Mouse (Mus musculus): ENCODE data around the gene Ptprm. TPM values are rescaled to one million over a fixed set of nuclear protein-coding genes. Genes with fewer than 3 reads are reported as not detected.
A peak's percentile ranks its signal among the peaks of the same experiment; 100 is the strongest.

The Ptprm gene
- polyA plus RNA-seq, 1 experiment from 2014 or later, result 8.0 TPM

DNA sequence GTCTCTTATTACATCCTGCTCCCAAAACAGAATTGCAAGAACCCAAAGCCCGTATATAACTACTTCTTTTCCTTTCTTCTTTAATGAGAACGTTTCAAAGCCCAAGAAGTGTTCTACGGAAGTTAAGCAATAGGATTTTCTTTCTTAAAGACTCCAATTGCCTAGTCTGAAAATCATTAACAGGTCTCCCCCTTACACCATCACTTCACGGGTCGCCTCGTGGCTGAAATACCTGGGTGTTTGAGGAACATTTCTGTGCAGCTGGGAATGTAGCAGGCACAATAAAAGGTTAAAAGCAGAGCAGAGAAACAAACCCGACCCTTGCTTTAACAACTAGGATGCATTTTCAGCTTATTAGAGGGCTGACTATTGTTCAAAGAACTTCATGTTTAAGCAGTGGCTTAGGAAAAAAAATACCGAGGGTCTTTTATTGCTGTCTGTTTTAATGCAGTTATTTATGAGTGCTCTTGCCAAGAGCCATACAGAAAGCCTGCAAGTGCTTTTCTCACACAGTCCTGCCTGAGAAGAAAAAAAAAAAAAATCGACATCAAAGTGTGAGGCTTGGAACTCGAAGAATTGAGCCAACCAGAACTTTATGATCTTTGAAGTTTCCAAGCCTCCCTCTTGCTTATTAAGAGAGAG is 657.6 kb downstream of the Ptprm start:
- no peaks in the 10 kb centered on the region for H3K27me3 ChIP-seq (replicated peaks; ENCODE audit: control insufficient read depth, insufficient read depth, low read length)
- no peak overlapping the region for H3K4me2 ChIP-seq (ENCODE audit: low read length)
- DNase-seq (ENCODE audit: low spot score) (peak; percentile 42), ATAC-seq (no peak)
- WGBS, result 9% methylated on average over 10 of the region's 10 CpGs
- H3K27ac ChIP-seq (ENCODE audit: low read depth, low read length), result no peak overlapping the region
- no peaks in the 10 kb centered on the region for H3K36me3 ChIP-seq (ENCODE audit: control insufficient read depth, insufficient read depth, low read length)
- no peak overlapping the region for H3K9ac ChIP-seq (ENCODE audit: low read length)
- H3K4me3 ChIP-seq (ENCODE audit: low read depth, low read length), result no peak overlapping the region
- H3K4me1 ChIP-seq (ENCODE audit: control insufficient read depth, insufficient read depth, low read length), result peaks cover 22% of the 10 kb centered on the region
- H3K9me3 ChIP-seq (replicated peaks; ENCODE audit: control insufficient read depth, low read length), result no peaks in the 10 kb centered on the region

DNA sequence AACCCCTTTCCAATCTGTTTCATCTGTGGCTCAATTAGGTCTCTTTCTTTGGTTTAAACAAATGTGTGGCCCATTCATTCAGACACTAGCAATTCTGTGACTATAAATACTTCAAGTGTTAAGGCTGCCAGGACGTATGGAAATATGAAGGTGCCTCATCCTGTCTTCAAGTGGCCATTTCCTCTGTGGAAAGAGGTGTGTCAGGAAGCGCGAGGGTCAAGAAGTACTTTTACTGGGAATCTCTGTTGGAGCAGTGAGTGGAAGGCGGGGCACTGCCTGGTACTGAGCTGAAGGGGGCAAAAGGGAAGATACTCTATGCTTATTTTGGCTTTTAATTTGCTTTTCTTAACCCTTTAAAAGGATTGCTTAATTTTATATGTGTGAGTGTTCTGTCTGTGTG is 659.9 kb downstream of the Ptprm start:
- H3K4me3 ChIP-seq (ENCODE audit: low read depth, low read length), result no peak overlapping the region
- WGBS, result 62% methylated on average over 4 of the region's 4 CpGs
- DNase-seq (ENCODE audit: low spot score) (no peak), ATAC-seq (peak; percentile 25; the same call in 1 of the 2 replicates)
- no peaks in the 10 kb centered on the region for H3K9me3 ChIP-seq (replicated peaks; ENCODE audit: control insufficient read depth, low read length)
- no peak overlapping the region for H3K27ac ChIP-seq (ENCODE audit: low read depth, low read length)
- peak overlapping the region; percentile 12; the same call in 1 of the 2 replicates for H3K4me2 ChIP-seq (ENCODE audit: low read length)
- no peaks in the 10 kb centered on the region for H3K36me3 ChIP-seq (ENCODE audit: control insufficient read depth, insufficient read depth, low read length)
- H3K27me3 ChIP-seq (replicated peaks; ENCODE audit: control insufficient read depth, insufficient read depth, low read length), result no peaks in the 10 kb centered on the region
- H3K9ac ChIP-seq (ENCODE audit: low read length), result no peak overlapping the region
- H3K4me1 ChIP-seq (ENCODE audit: control insufficient read depth, insufficient read depth, low read length), result peaks cover 22% of the 10 kb centered on the region

DNA sequence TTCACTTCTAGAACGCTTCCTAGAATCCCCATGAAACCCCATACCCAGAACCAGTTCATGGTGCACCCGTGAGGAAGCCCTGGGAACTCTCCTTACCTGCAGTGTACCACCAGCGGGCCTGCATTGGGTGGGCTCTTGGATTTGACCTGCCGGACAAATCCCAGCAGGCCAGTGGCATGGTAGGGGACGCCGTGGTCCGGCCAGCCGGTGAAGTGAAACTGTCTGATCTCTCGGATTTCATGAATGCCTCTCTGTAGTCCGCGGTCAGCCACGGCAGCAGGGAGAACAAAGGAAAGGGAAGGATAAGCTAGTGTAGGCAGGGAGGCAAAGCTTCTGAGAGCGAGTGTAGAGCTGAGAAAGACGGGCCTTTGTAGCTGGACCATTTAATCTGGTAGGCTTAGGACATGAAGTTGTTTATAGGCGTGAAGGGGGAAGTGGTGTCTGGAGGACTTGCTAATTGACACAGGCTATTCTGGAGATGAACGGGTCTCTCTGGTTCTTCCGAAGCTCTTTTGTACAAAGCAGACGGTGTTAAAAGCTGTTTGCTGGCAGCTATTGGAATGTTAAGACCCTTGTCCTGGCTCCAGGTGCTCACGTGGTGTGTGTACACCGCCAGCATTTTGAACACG is 660.5 kb downstream of the Ptprm start:
- no peaks in the 10 kb centered on the region for H3K9me3 ChIP-seq (replicated peaks; ENCODE audit: control insufficient read depth, low read length)
- peak overlapping the region; percentile 12; the same call in 1 of the 2 replicates for H3K4me2 ChIP-seq (ENCODE audit: low read length)
- H3K4me3 ChIP-seq (ENCODE audit: low read depth, low read length), result no peak overlapping the region
- DNase-seq (ENCODE audit: low spot score) (peak; percentile 70), ATAC-seq (peak; percentile 64)
- peaks cover 22% of the 10 kb centered on the region for H3K4me1 ChIP-seq (ENCODE audit: control insufficient read depth, insufficient read depth, low read length)
- no peak overlapping the region for H3K9ac ChIP-seq (ENCODE audit: low read length)
- 12% methylated on average over 21 of the region's 21 CpGs for WGBS
- H3K27me3 ChIP-seq (replicated peaks; ENCODE audit: control insufficient read depth, insufficient read depth, low read length), result no peaks in the 10 kb centered on the region
- H3K36me3 ChIP-seq (ENCODE audit: control insufficient read depth, insufficient read depth, low read length), result no peaks in the 10 kb centered on the region
- no peak overlapping the region; the same call in 1 of the 2 replicates for H3K27ac ChIP-seq (ENCODE audit: low read depth, low read length)

DNA sequence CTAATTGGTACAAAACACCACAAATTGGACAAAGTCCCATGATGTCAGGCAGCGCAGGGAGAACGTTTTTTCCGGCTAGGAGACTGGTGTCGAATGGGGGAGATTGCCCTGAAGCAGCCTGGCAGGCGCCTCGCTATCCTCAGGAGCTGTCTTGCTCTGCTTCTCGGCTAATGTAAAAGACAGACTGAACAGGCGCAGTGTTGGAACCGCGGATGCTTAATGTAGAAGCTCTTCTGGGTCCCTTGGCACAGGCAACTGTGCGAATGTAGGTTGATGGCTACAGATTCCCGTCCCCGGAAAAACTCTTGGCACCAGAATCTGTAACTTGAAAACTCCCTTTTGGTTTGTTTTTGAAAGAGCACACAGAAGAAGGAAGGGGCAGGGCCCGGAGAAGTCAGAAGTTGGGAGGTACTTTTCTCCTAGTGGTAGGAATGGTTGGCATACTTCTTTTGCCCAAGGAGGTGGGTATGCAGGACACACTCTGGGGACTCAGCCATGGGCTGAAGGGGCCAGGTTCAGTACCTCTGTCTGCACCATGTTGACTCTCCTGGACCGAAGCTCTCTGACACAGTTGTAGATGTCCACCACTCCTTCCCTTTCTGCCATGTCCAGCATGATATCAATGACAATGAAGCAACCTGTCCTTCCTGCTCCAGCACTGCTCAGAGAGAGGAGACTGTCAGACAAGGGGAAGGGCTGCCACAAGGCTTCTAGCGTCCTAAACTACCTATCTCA is 661.1 kb downstream of the Ptprm start:
- Histone ChIP-seq H3K4me2 (ENCODE audit: low read length) (peak overlapping the region; percentile 12; the same call in 1 of the 2 replicates), H3K9ac (ENCODE audit: low read length) (no peak overlapping the region), H3K4me1 (ENCODE audit: control insufficient read depth, insufficient read depth, low read length) (peaks cover 23% of the 10 kb centered on the region), H3K36me3 (ENCODE audit: control insufficient read depth, insufficient read depth, low read length) (no peaks in the 10 kb centered on the region), H3K27ac (ENCODE audit: low read depth, low read length) (no peak overlapping the region; the same call in 1 of the 2 replicates), H3K4me3 (ENCODE audit: low read depth, low read length) (no peak overlapping the region), H3K27me3 (replicated peaks; ENCODE audit: control insufficient read depth, insufficient read depth, low read length) (no peaks in the 10 kb centered on the region), H3K9me3 (replicated peaks; ENCODE audit: control insufficient read depth, low read length) (no peaks in the 10 kb centered on the region)
- 77% methylated on average over 16 of the region's 16 CpGs for WGBS
- ATAC-seq (0 out of 2 replicates have a peak, but pooled peaks have one; percentile 13), DNase-seq (ENCODE audit: low spot score) (peak; percentile 39)

DNA sequence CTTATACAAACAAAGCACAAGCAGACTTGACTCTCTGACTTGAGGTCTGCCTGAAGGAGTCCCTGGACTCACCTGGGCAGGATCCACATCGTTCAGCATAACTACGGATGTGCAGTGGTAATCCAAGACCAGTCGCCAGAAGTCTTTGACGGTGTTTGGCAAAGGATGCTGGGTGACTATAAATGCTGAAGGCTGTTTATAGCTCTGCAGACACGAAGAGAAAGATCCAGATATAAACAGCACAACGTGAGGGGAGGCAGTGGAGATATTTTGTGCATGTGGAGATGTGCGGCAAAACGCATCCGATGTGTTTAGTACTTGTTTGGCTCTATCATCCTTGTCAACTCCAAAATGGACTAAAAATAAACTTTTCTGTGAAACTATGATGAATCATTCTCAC is 666.1 kb downstream of the Ptprm start:
- 0 out of 2 replicates have a peak overlapping the region, but pooled peaks have one; percentile 49 for H3K27ac ChIP-seq (ENCODE audit: low read depth, low read length)
- 84% methylated on average over 9 of the region's 9 CpGs for WGBS

DNA sequence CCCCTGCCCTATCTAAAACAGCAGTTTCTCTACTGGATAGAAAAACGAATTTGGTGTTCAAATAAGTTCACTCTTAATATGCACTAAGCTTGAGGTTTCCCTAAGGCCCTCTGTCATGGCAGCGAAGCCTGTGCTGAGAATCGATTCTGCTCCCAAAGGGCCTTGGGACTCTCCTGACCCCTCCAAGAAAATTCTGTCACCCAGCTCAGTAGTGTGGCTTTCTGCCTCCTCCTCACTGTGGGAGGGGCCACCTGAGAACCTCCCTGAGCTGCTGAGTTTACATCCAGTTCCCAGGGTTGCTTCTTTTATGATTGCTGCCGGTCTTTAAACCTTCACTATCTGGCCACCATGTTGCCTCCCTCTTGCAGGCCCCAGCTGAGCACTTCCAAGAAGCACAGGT is 666.7 kb downstream of the Ptprm start:
- Histone ChIP-seq H3K27me3 (replicated peaks; ENCODE audit: control insufficient read depth, insufficient read depth, low read length) (no peaks in the 10 kb centered on the region), H3K4me2 (ENCODE audit: low read length) (no peak overlapping the region), H3K4me3 (ENCODE audit: low read depth, low read length) (no peak overlapping the region), H3K9ac (ENCODE audit: low read length) (no peak overlapping the region), H3K9me3 (replicated peaks; ENCODE audit: control insufficient read depth, low read length) (no peaks in the 10 kb centered on the region), H3K27ac (ENCODE audit: low read depth, low read length) (peak overlapping the region; percentile 49; the same call in 1 of the 2 replicates), H3K36me3 (ENCODE audit: control insufficient read depth, insufficient read depth, low read length) (no peaks in the 10 kb centered on the region), H3K4me1 (ENCODE audit: control insufficient read depth, insufficient read depth, low read length) (peaks cover 15% of the 10 kb centered on the region)
- DNase-seq (ENCODE audit: low spot score) (no peak), ATAC-seq (peak; percentile 38)
- 77% methylated on average over 4 of the region's 4 CpGs for whole genome bisulfite sequencing

More for the DNA sequence above, 666.1 kb downstream of the Ptprm start:
- no peaks in the 10 kb centered on the region for H3K36me3 ChIP-seq (ENCODE audit: control insufficient read depth, insufficient read depth, low read length)
- no peak for ATAC-seq
- no peaks in the 10 kb centered on the region for H3K27me3 ChIP-seq (replicated peaks; ENCODE audit: control insufficient read depth, insufficient read depth, low read length)
- H3K4me2 ChIP-seq (ENCODE audit: low read length), result no peak overlapping the region
- DNase-seq (ENCODE audit: low spot score), result no peak
- peaks cover 15% of the 10 kb centered on the region for H3K4me1 ChIP-seq (ENCODE audit: control insufficient read depth, insufficient read depth, low read length)
- H3K9me3 ChIP-seq (replicated peaks; ENCODE audit: control insufficient read depth, low read length), result no peaks in the 10 kb centered on the region
- H3K4me3 ChIP-seq (ENCODE audit: low read depth, low read length), result no peak overlapping the region
- H3K9ac ChIP-seq (ENCODE audit: low read length), result no peak overlapping the region

DNA sequence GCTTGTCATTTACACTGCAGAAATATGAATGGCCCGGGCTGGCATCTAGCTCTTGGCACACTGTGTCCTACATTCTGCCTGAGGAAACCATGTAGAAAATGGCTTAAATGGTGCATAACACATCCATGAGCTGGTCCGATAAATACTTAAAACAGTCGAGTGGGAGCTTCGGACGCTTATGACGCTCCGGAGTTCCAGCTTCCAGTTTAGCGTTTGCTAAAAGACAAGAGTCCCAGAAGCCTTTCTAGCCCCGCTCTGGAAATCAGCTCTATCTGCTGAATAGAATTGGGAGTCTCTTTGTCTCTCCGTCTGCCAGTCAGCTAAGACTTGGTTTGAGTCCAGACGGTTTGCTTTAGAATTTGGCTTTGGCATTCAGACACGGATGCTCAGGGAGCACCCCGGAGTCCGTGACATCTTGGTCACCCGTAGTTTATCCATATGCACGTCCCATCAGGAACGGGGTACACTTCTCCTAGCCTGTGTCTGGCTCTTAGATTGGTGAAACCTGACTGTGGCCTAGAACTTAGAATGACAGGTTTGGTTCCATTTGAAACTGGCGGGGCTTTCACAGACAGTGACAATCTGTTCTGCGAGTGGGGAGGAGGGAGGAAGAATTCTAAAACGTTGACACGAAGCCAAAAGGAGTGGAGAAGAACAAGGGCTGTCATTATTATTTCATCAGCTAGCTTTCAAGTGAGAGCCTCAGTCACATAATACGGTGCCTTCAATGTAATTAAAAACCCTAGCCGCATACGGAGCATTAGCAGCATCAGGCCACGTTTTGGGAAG is 667.4 kb downstream of the Ptprm start:
- Histone ChIP-seq H3K36me3 (ENCODE audit: control insufficient read depth, insufficient read depth, low read length) (no peaks in the 10 kb centered on the region), H3K4me3 (ENCODE audit: low read depth, low read length) (no peak overlapping the region), H3K27ac (ENCODE audit: low read depth, low read length) (peak overlapping the region; percentile 49), H3K4me1 (ENCODE audit: control insufficient read depth, insufficient read depth, low read length) (peaks cover 15% of the 10 kb centered on the region), H3K4me2 (ENCODE audit: low read length) (peak overlapping the region; percentile 10; the same call in 1 of the 2 replicates), H3K9ac (ENCODE audit: low read length) (no peak overlapping the region), H3K9me3 (replicated peaks; ENCODE audit: control insufficient read depth, low read length) (no peaks in the 10 kb centered on the region), H3K27me3 (replicated peaks; ENCODE audit: control insufficient read depth, insufficient read depth, low read length) (no peaks in the 10 kb centered on the region)
- ATAC-seq (peak; percentile 82), DNase-seq (ENCODE audit: low spot score) (peak; percentile 88)
- WGBS, result 34% methylated on average over 25 of the region's 25 CpGs

DNA sequence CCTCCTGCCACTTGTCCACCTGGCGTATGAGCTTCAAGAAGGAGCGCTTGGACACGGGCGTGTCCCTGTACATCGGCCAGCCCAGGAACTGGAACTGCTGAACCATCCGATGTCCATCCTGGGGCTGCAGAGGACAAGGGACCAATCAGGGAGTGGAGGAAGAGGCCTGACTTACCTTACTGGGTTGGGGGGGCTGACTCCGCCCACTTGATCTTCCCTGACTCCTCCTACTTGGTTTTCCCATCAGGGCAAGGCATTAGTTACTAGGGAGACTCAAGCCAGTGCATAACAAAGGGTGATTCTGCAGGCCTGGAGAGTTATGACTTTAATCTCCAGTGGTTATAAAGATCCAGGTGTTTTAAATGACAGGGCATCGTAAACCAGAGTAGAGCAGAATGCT is 670.8 kb downstream of the Ptprm start:
- 77% methylated on average over 8 of the region's 8 CpGs for WGBS
- no peak for ATAC-seq
- H3K4me1 ChIP-seq (ENCODE audit: control insufficient read depth, insufficient read depth, low read length), result peaks cover 15% of the 10 kb centered on the region

More for the DNA sequence above, 670.8 kb downstream of the Ptprm start:
- Histone ChIP-seq H3K4me3 (ENCODE audit: low read depth, low read length) (no peak overlapping the region), H3K9me3 (replicated peaks; ENCODE audit: control insufficient read depth, low read length) (no peaks in the 10 kb centered on the region), H3K27ac (ENCODE audit: low read depth, low read length) (no peak overlapping the region), H3K4me2 (ENCODE audit: low read length) (no peak overlapping the region), H3K36me3 (ENCODE audit: control insufficient read depth, insufficient read depth, low read length) (no peaks in the 10 kb centered on the region), H3K27me3 (replicated peaks; ENCODE audit: control insufficient read depth, insufficient read depth, low read length) (no peaks in the 10 kb centered on the region), H3K9ac (ENCODE audit: low read length) (no peak overlapping the region)
- DNase-seq (ENCODE audit: low spot score), result no peak

Measured in forebrain, embryonic 14.5 days (tissue).